Mouse (Mus musculus) forebrain, embryonic 11.5 days (tissue): ENCODE measurements around the gene Slc46a3. TPM values are rescaled to one million over a fixed set of nuclear protein-coding genes. Genes with fewer than 3 reads are reported as not detected.

Experiments used
- ATAC-seq: fragments of 200-750 bp; cut with Nextera tagmentation; replicated peaks from 2 replicates; pipeline ENCODE4 v1.8.0; 2017; ENCODE audit warnings: moderate TSS enrichment; ENCODE audit not compliant: low FRiP score
- DNase-seq: peaks from one replicate; pipeline ENCODE4 v3.0.0-alpha.2; 2017; ENCODE audit warnings: low spot score
- H3K27ac ChIP-seq: fragments of 300-500 bp; sonication (generic); 2 replicates; pipeline ENCODE4 v1.5.1; 2014; ENCODE audit warnings: low read depth, low read length
- H3K27me3 ChIP-seq: fragments of 300-500 bp; sonication (generic); 2 replicates; pipeline ENCODE4 v1.6.1; 2014; ENCODE audit warnings: mild to moderate bottlenecking, low read length, mixed read lengths; ENCODE audit not compliant: control insufficient read depth, insufficient read depth
- H3K36me3 ChIP-seq: fragments of 300-500 bp; sonication (generic); 2 replicates; pipeline ENCODE4 v1.6.1; 2014; ENCODE audit warnings: mild to moderate bottlenecking, low read length, moderate library complexity, mixed read lengths; ENCODE audit not compliant: control insufficient read depth, insufficient read depth
- H3K4me1 ChIP-seq: fragments of 300-500 bp; sonication (generic); replicated peaks from 2 replicates; pipeline ENCODE4 v1.6.1; 2014; ENCODE audit warnings: low read length, mixed read lengths; ENCODE audit not compliant: control insufficient read depth, insufficient read depth
- H3K4me2 ChIP-seq: fragments of 300-500 bp; sonication (generic); 2 replicates; pipeline ENCODE4 v1.6.1; 2014; ENCODE audit warnings: low read depth, mild to moderate bottlenecking, low read length, moderate library complexity, mixed read lengths; ENCODE audit not compliant: severe bottlenecking
- H3K4me3 ChIP-seq: fragments of 300-500 bp; sonication (generic); 2 replicates; pipeline ENCODE4 v1.5.1; 2014; ENCODE audit warnings: low read depth, low read length
- H3K9ac ChIP-seq: fragments of 300-500 bp; sonication (generic); 2 replicates; pipeline ENCODE4 v1.6.1; 2014; ENCODE audit warnings: low read length
- H3K9me3 ChIP-seq: fragments of 300-500 bp; sonication (generic); 2 replicates; pipeline ENCODE4 v1.6.1; 2016; ENCODE audit warnings: low read length, mixed read lengths; ENCODE audit not compliant: control insufficient read depth
- WGBS: fragments of 180-500 bp; shearing (Covaris S2); extraction: QIAGEN DNeasy Blood & Tissue Kit; methylation state at CpG from one replicate; pipeline ENCODE4 v1.1.7; 2014; 5-methylcytosine and 5-hydroxymethylcytosine counted together
- polyA plus RNA-seq: library from polyadenylated mRNA; unstranded; fragments of >200 nt; fragmentation: Nextera tagmentation; extraction: Ambion mirVana; gene quantifications from 2 replicates; pipeline ENCODE4 v1.2.1, GENCODE M21; 2014

Slc46a3 gene
- polyA plus RNA-seq, 1 experiment from 2014 or later = 3.0 TPM

- DNase-seq (no peak), ATAC-seq (no peak)
- Histone ChIP-seq H3K4me3 (no peak overlapping the region), H3K36me3 (peaks cover 2% of the 10 kb centered on the region; the same call in 1 of the 2 replicates), H3K9ac (no peak overlapping the region), H3K4me2 (no peak overlapping the region), H3K27ac (no peak overlapping the region), H3K4me1 (no peaks in the 10 kb centered on the region), H3K9me3 (no peaks in the 10 kb centered on the region), H3K27me3 (no peaks in the 10 kb centered on the region)
- 93% methylated on average over 4 of the region's 4 CpGs for WGBS
Measured at GRCm38 (mm10) chr5:147868674-147869073, 25.9 kb downstream of the Slc46a3 start.

GRCm38 (mm10) chr5:147860449-147861261, 34.0 kb downstream of the Slc46a3 start, which contains the start of gene Pomp:
Gene Pomp, plus strand, starts transcription at chr5:147860461.
- Histone ChIP-seq H3K27ac (no peak within 1 kb of the TSS), H3K9me3 (no peaks in the 10 kb centered on the region), H3K4me2 (peak within 1 kb of the TSS; percentile 91), H3K36me3 (no peaks in the 10 kb centered on the region; the same call in 1 of the 2 replicates), H3K27me3 (no peaks in the 10 kb centered on the region), H3K4me1 (peaks cover 5% of the 10 kb centered on the region), H3K4me3 (peak within 1 kb of the TSS; percentile 69), H3K9ac (peak within 1 kb of the TSS; percentile 85)
- ATAC-seq (peak; percentile 91), DNase-seq (peak; percentile 93)
- under 1% methylated on average over 64 of the region's 68 CpGs for WGBS

GRCm38 (mm10) chr5:147860076-147860448, 34.6 kb downstream of the Slc46a3 start:
- H3K4me3 ChIP-seq = peak overlapping the region; percentile 69
- H3K27me3 ChIP-seq = no peaks in the 10 kb centered on the region
- ATAC-seq (no peak), DNase-seq (no peak)
- H3K9me3 ChIP-seq = no peaks in the 10 kb centered on the region
- peak overlapping the region; percentile 85 for H3K9ac ChIP-seq
- peak overlapping the region; percentile 91 for H3K4me2 ChIP-seq
- H3K4me1 ChIP-seq = peaks cover 5% of the 10 kb centered on the region
- WGBS = 2% methylated on average over 18 of the region's 18 CpGs
- H3K27ac ChIP-seq = no peak overlapping the region
- no peaks in the 10 kb centered on the region; the same call in 1 of the 2 replicates for H3K36me3 ChIP-seq

- ATAC-seq (no peak), DNase-seq (no peak)
- Histone ChIP-seq H3K9me3 (no peaks in the 10 kb centered on the region), H3K4me1 (no peaks in the 10 kb centered on the region), H3K9ac (no peak overlapping the region), H3K27me3 (no peaks in the 10 kb centered on the region), H3K4me2 (no peak overlapping the region), H3K4me3 (no peak overlapping the region), H3K36me3 (no peaks in the 10 kb centered on the region), H3K27ac (no peak overlapping the region)
- 81% methylated on average over 7 of the region's 7 CpGs for WGBS
Measured at GRCm38 (mm10) chr5:147850194-147850593, 44.4 kb downstream of the Slc46a3 start.

DNA sequence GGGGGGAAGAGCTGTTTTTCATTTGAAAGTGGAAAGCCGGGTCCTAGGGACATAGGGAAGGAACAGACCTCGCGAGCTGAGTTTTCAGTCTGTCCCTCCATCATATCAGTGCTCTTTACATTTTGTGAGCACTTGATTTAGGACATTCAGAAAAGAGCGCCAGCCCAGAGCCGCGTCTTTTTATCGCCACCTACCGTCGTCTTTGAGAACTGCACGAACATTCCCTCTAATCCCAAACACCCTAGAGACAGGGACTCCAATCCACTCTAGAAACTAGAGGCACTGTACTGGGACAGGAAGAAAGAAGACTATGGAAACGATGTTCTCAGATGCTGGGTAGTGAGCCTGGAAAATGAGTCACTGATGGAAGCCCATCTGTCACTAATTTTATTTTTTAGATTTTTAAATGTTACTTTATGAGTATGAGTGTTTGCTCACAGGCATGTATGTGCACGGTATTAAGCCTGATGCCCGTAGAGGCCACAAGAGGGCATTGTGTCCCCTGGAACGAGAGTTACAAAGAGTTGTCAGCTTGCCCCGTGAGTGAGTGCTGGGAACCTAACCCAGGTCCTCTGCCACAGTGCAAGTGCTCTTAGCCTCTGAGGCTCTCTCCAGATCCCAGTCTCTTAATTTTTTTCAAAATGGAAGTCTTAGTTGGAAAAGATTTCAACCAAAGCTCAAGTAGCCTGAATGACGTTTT, 46.3 kb downstream of the Slc46a3 start:
- no peaks in the 10 kb centered on the region for H3K9me3 ChIP-seq
- H3K27me3 ChIP-seq = no peaks in the 10 kb centered on the region
- H3K9ac ChIP-seq = no peak overlapping the region
- DNase-seq = peak; percentile 85
- no peak overlapping the region for H3K27ac ChIP-seq
- no peak overlapping the region for H3K4me3 ChIP-seq
- no peaks in the 10 kb centered on the region for H3K36me3 ChIP-seq
- ATAC-seq = peak; percentile 56; the same call in 1 of the 2 replicates
- H3K4me1 ChIP-seq = no peaks in the 10 kb centered on the region
- 24% methylated on average over 16 of the region's 16 CpGs for WGBS
- peak overlapping the region; percentile 24; the same call in 1 of the 2 replicates for H3K4me2 ChIP-seq

DNA sequence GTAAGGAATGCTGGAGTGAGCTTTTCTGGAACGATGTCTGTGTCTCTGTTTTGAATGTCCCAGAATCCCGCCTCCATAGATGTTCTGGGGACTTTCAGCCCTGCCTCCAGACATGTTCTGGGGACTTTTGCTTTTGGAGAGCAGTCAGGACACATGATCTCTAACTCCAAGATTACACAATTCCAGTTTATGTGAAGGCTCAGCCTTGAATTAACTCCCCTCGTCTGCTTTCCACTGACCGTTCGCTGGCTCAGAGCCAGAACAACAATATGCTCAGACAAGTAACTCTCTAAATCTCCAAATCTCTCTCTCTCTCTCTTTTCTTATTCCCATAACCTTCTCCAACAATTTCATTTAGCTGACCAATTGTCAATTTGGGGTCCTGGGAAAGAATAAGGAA, 47.3 kb downstream of the Slc46a3 start:
- H3K36me3 ChIP-seq = no peaks in the 10 kb centered on the region
- ATAC-seq (no peak), DNase-seq (no peak)
- no peaks in the 10 kb centered on the region for H3K9me3 ChIP-seq
- H3K4me2 ChIP-seq = no peak overlapping the region; the same call in 1 of the 2 replicates
- H3K9ac ChIP-seq = no peak overlapping the region
- H3K4me3 ChIP-seq = no peak overlapping the region
- WGBS = 63% methylated on average over 5 of the region's 5 CpGs
- no peaks in the 10 kb centered on the region for H3K4me1 ChIP-seq
- H3K27ac ChIP-seq = no peak overlapping the region
- H3K27me3 ChIP-seq = no peaks in the 10 kb centered on the region

- H3K27ac ChIP-seq = no peak overlapping the region
- no peak overlapping the region for H3K9ac ChIP-seq
- 85% methylated on average over 3 of the region's 3 CpGs for WGBS
- DNase-seq (no peak), ATAC-seq (no peak)
- H3K27me3 ChIP-seq = no peaks in the 10 kb centered on the region
- no peak overlapping the region for H3K4me2 ChIP-seq
- no peak overlapping the region for H3K4me3 ChIP-seq
- no peaks in the 10 kb centered on the region for H3K36me3 ChIP-seq
- H3K4me1 ChIP-seq = no peaks in the 10 kb centered on the region
- no peaks in the 10 kb centered on the region for H3K9me3 ChIP-seq
Measured at GRCm38 (mm10) chr5:147845319-147845718, 49.3 kb downstream of the Slc46a3 start.

DNA sequence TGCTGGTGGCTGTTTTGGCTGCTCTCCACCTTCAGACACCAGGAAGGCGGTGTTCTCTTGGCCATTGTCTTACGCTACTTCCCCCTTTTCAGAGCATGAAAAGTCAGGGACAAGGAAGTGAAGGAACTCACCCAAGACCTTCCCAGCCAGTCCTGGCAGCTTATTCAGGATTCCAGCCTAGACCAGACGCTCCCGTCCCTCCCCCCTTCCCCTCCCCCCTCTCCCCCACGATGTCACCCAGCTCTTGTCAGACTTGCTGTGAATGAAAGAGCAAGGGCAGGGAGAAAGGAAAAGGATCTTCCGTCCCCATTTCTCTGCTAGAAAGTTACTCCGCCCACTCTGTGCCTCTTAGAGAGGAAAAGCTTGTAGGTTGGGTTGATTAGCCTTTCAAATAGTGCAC, 51.3 kb downstream of the Slc46a3 start:
- Histone ChIP-seq H3K27ac (no peak overlapping the region), H3K4me2 (no peak overlapping the region), H3K9ac (no peak overlapping the region), H3K36me3 (no peaks in the 10 kb centered on the region), H3K9me3 (no peaks in the 10 kb centered on the region), H3K27me3 (no peaks in the 10 kb centered on the region), H3K4me1 (no peaks in the 10 kb centered on the region), H3K4me3 (no peak overlapping the region)
- DNase-seq (no peak), ATAC-seq (no peak)
- 50% methylated on average over 7 of the region's 7 CpGs for WGBS
